Mouse (Mus musculus): ENCODE data around the gene Rbfox1. TPM values are rescaled to one million over a fixed set of nuclear protein-coding genes. Genes with fewer than 3 reads are reported as not detected.

The Rbfox1 gene
- polyA plus RNA-seq, 1 experiment from 2014 or later, result 4.5 TPM

- Histone ChIP-seq H3K4me2 (ENCODE audit: low read depth, low read length) (no peak overlapping the region), H3K36me3 (ENCODE audit: control insufficient read depth, insufficient read depth, low read length) (no peaks in the 10 kb centered on the region), H3K9me3 (replicated peaks; ENCODE audit: control insufficient read depth, low read length) (no peaks in the 10 kb centered on the region), H3K27me3 (ENCODE audit: control insufficient read depth, insufficient read depth, low read length) (no peaks in the 10 kb centered on the region), H3K4me1 (ENCODE audit: control insufficient read depth, insufficient read depth, low read length) (no peaks in the 10 kb centered on the region), H3K9ac (ENCODE audit: low read length) (no peak overlapping the region), H3K27ac (ENCODE audit: low read length) (no peak overlapping the region), H3K4me3 (replicated peaks; ENCODE audit: low read length) (no peak overlapping the region)
- 33% methylated on average over 5 of the region's 5 CpGs for WGBS
- no peak for ATAC-seq (ENCODE audit: insufficient read depth, low FRiP score)
Observed at GRCm38 (mm10) chr16:6962508-6962907, 1077.4 kb downstream of the Rbfox1 start.

- no peak overlapping the region for H3K4me2 ChIP-seq (ENCODE audit: low read depth, low read length)
- no peaks in the 10 kb centered on the region for H3K36me3 ChIP-seq (ENCODE audit: control insufficient read depth, insufficient read depth, low read length)
- H3K9ac ChIP-seq (ENCODE audit: low read length), result no peak overlapping the region
- ATAC-seq (ENCODE audit: insufficient read depth, low FRiP score), result no peak
- 69% methylated on average over 4 of the region's 4 CpGs for WGBS
- H3K4me1 ChIP-seq (ENCODE audit: control insufficient read depth, insufficient read depth, low read length), result no peaks in the 10 kb centered on the region
- H3K27me3 ChIP-seq (ENCODE audit: control insufficient read depth, insufficient read depth, low read length), result no peaks in the 10 kb centered on the region
- H3K27ac ChIP-seq (ENCODE audit: low read length), result no peak overlapping the region
- no peak overlapping the region for H3K4me3 ChIP-seq (replicated peaks; ENCODE audit: low read length)
- H3K9me3 ChIP-seq (replicated peaks; ENCODE audit: control insufficient read depth, low read length), result no peaks in the 10 kb centered on the region
Observed at GRCm38 (mm10) chr16:6963533-6963932, 1078.4 kb downstream of the Rbfox1 start.

GRCm38 (mm10) chr16:6964720-6965583 lies 1079.8 kb downstream of the Rbfox1 start:
- Histone ChIP-seq H3K27ac (ENCODE audit: low read length) (no peak overlapping the region), H3K27me3 (ENCODE audit: control insufficient read depth, insufficient read depth, low read length) (no peaks in the 10 kb centered on the region), H3K9ac (ENCODE audit: low read length) (no peak overlapping the region), H3K4me3 (replicated peaks; ENCODE audit: low read length) (no peak overlapping the region), H3K4me2 (ENCODE audit: low read depth, low read length) (no peak overlapping the region), H3K4me1 (ENCODE audit: control insufficient read depth, insufficient read depth, low read length) (no peaks in the 10 kb centered on the region), H3K9me3 (replicated peaks; ENCODE audit: control insufficient read depth, low read length) (no peaks in the 10 kb centered on the region), H3K36me3 (ENCODE audit: control insufficient read depth, insufficient read depth, low read length) (no peaks in the 10 kb centered on the region)
- no peak for ATAC-seq (ENCODE audit: insufficient read depth, low FRiP score)
- WGBS, result 14% methylated on average over 8 of the region's 8 CpGs

GRCm38 (mm10) chr16:6969986-6970385 lies 1084.8 kb downstream of the Rbfox1 start:
- no peak overlapping the region for H3K9ac ChIP-seq (ENCODE audit: low read length)
- H3K27ac ChIP-seq (ENCODE audit: low read length), result no peak overlapping the region
- H3K4me1 ChIP-seq (ENCODE audit: control insufficient read depth, insufficient read depth, low read length), result no peaks in the 10 kb centered on the region
- no peaks in the 10 kb centered on the region for H3K9me3 ChIP-seq (replicated peaks; ENCODE audit: control insufficient read depth, low read length)
- H3K4me3 ChIP-seq (replicated peaks; ENCODE audit: low read length), result no peak overlapping the region
- H3K36me3 ChIP-seq (ENCODE audit: control insufficient read depth, insufficient read depth, low read length), result no peaks in the 10 kb centered on the region
- 71% methylated on average over 3 of the region's 4 CpGs for WGBS
- ATAC-seq (ENCODE audit: insufficient read depth, low FRiP score), result no peak
- no peak overlapping the region for H3K4me2 ChIP-seq (ENCODE audit: low read depth, low read length)
- H3K27me3 ChIP-seq (ENCODE audit: control insufficient read depth, insufficient read depth, low read length), result no peaks in the 10 kb centered on the region

GRCm38 (mm10) chr16:6976341-6976740 lies 1091.2 kb downstream of the Rbfox1 start:
- Histone ChIP-seq H3K9ac (ENCODE audit: low read length) (no peak overlapping the region), H3K9me3 (replicated peaks; ENCODE audit: control insufficient read depth, low read length) (no peaks in the 10 kb centered on the region), H3K4me3 (replicated peaks; ENCODE audit: low read length) (no peak overlapping the region), H3K4me1 (ENCODE audit: control insufficient read depth, insufficient read depth, low read length) (no peaks in the 10 kb centered on the region), H3K27me3 (ENCODE audit: control insufficient read depth, insufficient read depth, low read length) (no peaks in the 10 kb centered on the region), H3K36me3 (ENCODE audit: control insufficient read depth, insufficient read depth, low read length) (no peaks in the 10 kb centered on the region), H3K27ac (ENCODE audit: low read length) (no peak overlapping the region), H3K4me2 (ENCODE audit: low read depth, low read length) (no peak overlapping the region)
- no peak for ATAC-seq (ENCODE audit: insufficient read depth, low FRiP score)
- WGBS, result 76% methylated on average over 7 of the region's 7 CpGs

GRCm38 (mm10) chr16:6983947-6984346 lies 1098.8 kb downstream of the Rbfox1 start:
- WGBS, result 87% methylated on average over 2 of the region's 2 CpGs
- Histone ChIP-seq H3K4me1 (ENCODE audit: control insufficient read depth, insufficient read depth, low read length) (peaks cover 5% of the 10 kb centered on the region; the same call in 1 of the 2 replicates), H3K36me3 (ENCODE audit: control insufficient read depth, insufficient read depth, low read length) (no peaks in the 10 kb centered on the region), H3K4me3 (replicated peaks; ENCODE audit: low read length) (no peak overlapping the region), H3K9ac (ENCODE audit: low read length) (no peak overlapping the region), H3K27me3 (ENCODE audit: control insufficient read depth, insufficient read depth, low read length) (no peaks in the 10 kb centered on the region), H3K9me3 (replicated peaks; ENCODE audit: control insufficient read depth, low read length) (no peaks in the 10 kb centered on the region), H3K27ac (ENCODE audit: low read length) (no peak overlapping the region), H3K4me2 (ENCODE audit: low read depth, low read length) (no peak overlapping the region)
- no peak for ATAC-seq (ENCODE audit: insufficient read depth, low FRiP score)

- no peak for ATAC-seq (ENCODE audit: insufficient read depth, low FRiP score)
- no peak overlapping the region for H3K27ac ChIP-seq (ENCODE audit: low read length)
- no peaks in the 10 kb centered on the region for H3K36me3 ChIP-seq (ENCODE audit: control insufficient read depth, insufficient read depth, low read length)
- peaks cover 5% of the 10 kb centered on the region; the same call in 1 of the 2 replicates for H3K4me1 ChIP-seq (ENCODE audit: control insufficient read depth, insufficient read depth, low read length)
- no peak overlapping the region for H3K4me2 ChIP-seq (ENCODE audit: low read depth, low read length)
- no peaks in the 10 kb centered on the region for H3K27me3 ChIP-seq (ENCODE audit: control insufficient read depth, insufficient read depth, low read length)
- H3K4me3 ChIP-seq (replicated peaks; ENCODE audit: low read length), result no peak overlapping the region
- H3K9ac ChIP-seq (ENCODE audit: low read length), result no peak overlapping the region
- H3K9me3 ChIP-seq (replicated peaks; ENCODE audit: control insufficient read depth, low read length), result no peaks in the 10 kb centered on the region
Observed at GRCm38 (mm10) chr16:6986031-6986430, 1100.9 kb downstream of the Rbfox1 start.

GRCm38 (mm10) chr16:6986494-6986893 lies 1101.3 kb downstream of the Rbfox1 start:
- 45% methylated on average over 2 of the region's 2 CpGs for WGBS
- no peak overlapping the region for H3K27ac ChIP-seq (ENCODE audit: low read length)
- ATAC-seq (ENCODE audit: insufficient read depth, low FRiP score), result no peak

GRCm38 (mm10) chr16:6992251-6992650 lies 1107.1 kb downstream of the Rbfox1 start:
- Histone ChIP-seq H3K4me1 (ENCODE audit: control insufficient read depth, insufficient read depth, low read length) (no peaks in the 10 kb centered on the region), H3K27ac (ENCODE audit: low read length) (no peak overlapping the region), H3K4me2 (ENCODE audit: low read depth, low read length) (no peak overlapping the region), H3K4me3 (replicated peaks; ENCODE audit: low read length) (no peak overlapping the region), H3K36me3 (ENCODE audit: control insufficient read depth, insufficient read depth, low read length) (no peaks in the 10 kb centered on the region), H3K9me3 (replicated peaks; ENCODE audit: control insufficient read depth, low read length) (no peaks in the 10 kb centered on the region), H3K27me3 (ENCODE audit: control insufficient read depth, insufficient read depth, low read length) (no peaks in the 10 kb centered on the region), H3K9ac (ENCODE audit: low read length) (no peak overlapping the region)
- WGBS, result 43% methylated on average over 5 of the region's 5 CpGs
- ATAC-seq (ENCODE audit: insufficient read depth, low FRiP score), result peak; percentile 58; the same call in 1 of the 2 replicates

More at GRCm38 (mm10) chr16:6986494-6986893, 1101.3 kb downstream of the Rbfox1 start:
- peaks cover 5% of the 10 kb centered on the region; the same call in 1 of the 2 replicates for H3K4me1 ChIP-seq (ENCODE audit: control insufficient read depth, insufficient read depth, low read length)
- no peaks in the 10 kb centered on the region for H3K36me3 ChIP-seq (ENCODE audit: control insufficient read depth, insufficient read depth, low read length)
- H3K27me3 ChIP-seq (ENCODE audit: control insufficient read depth, insufficient read depth, low read length), result no peaks in the 10 kb centered on the region
- H3K4me3 ChIP-seq (replicated peaks; ENCODE audit: low read length), result no peak overlapping the region
- no peak overlapping the region for H3K4me2 ChIP-seq (ENCODE audit: low read depth, low read length)
- H3K9me3 ChIP-seq (replicated peaks; ENCODE audit: control insufficient read depth, low read length), result no peaks in the 10 kb centered on the region
- H3K9ac ChIP-seq (ENCODE audit: low read length), result no peak overlapping the region

Data from stomach, embryonic 16.5 days (tissue).